Mouse (Mus musculus) layer of hippocampus, postnatal 10 days (tissue): ENCODE results near the gene Lrwd1. TPM values are rescaled to one million over a fixed set of nuclear protein-coding genes. Genes with fewer than 3 reads are reported as not detected.
"Not testable (repeated sequence)": the region's sequence is repeated elsewhere in the genome, so short reads cannot be mapped to it uniquely, and the experiment has no call there.

ENCODE experiments used
- DNase-seq, 2 experiments: peaks; one replicate each; pipeline ENCODE4 v3.0.0; 2021; ENCODE audit warnings: low spot score in 2 of 2
- total RNA-seq, 2 experiments: library from RNA; stranded (reverse); gene quantifications; 2 replicates each; pipeline ENCODE4 v1.2.3; 2021

Gene Lrwd1
- total RNA-seq, 2 experiments from 2014 or later, result 15.9 to 16.5 TPM

DNA sequence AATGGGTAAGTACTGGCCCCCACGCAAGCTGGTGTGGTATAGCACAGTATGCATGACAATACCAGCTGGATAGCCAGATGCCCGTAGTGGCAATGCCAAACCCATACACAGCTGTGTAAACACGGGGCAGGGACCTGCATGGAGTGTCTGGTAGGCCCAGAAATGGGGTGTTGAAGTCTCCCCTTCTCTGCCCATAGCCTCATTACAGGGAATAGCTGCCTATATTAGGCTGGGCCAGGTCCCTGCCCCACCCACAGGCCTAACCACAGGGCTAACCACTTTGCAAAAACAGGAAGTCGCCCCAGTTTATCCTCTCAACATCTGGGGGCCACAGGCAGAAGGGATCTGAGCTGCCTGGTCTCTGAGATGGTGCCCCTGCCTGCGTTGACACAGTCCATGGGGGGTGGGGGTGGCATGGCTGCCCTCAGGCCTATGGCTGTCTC, 13.3 kb upstream of the Lrwd1 start:
- DNase-seq, result not testable (repeated sequence)

- no peak for DNase-seq
These were observed 11.8 kb upstream of the Lrwd1 start for GRCm38 (mm10) chr5:136147704-136148103.

GRCm38 (mm10) chr5:136146936-136147335, 11.1 kb upstream of the Lrwd1 start:
- DNase-seq, result no peak

DNA sequence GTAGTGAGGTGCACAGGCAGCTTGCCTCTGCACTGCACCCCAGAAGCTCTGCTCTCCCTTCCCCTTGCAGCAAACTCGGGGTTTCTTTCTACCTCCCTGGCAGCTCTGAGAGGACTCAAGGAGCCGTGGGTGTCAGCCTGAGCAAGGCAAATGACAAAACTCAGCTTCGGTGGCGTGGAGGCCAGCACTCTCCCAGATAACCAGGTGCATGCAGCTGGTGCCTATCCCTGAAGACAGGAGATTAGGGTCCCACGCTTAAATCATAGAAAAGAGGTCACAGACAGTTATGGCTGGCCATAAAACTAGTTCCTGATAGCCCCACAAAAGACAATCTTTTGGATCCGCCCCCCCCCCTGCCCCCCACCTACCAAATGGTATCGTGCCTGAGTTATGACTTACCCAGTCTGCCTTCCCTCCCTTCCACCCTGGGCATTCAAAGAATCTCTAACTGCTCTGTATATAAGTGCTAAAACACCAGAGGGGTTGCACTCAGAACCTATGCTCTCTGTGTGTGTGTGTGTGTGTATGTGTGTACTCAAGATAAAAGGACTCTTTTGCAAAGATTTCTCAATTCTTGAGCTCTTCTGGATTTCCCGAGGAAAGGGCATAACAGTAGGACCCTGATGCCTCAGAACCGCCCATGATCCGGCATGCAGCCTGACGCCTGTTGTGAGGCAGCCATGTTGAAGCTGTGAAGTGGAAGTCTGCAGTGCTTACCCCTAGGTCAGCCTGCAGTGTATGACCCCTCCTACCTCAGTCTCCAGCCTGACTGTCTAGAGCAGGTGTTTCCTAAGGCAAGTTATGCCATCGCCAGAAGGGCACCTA, 8.9 kb upstream of the Lrwd1 start:
- DNase-seq, result no peak

- no peak for DNase-seq
These were observed 7.4 kb upstream of the Lrwd1 start for GRCm38 (mm10) chr5:136143161-136143755.

GRCm38 (mm10) chr5:136142746-136143145, 6.9 kb upstream of the Lrwd1 start:
- no peak for DNase-seq

DNA sequence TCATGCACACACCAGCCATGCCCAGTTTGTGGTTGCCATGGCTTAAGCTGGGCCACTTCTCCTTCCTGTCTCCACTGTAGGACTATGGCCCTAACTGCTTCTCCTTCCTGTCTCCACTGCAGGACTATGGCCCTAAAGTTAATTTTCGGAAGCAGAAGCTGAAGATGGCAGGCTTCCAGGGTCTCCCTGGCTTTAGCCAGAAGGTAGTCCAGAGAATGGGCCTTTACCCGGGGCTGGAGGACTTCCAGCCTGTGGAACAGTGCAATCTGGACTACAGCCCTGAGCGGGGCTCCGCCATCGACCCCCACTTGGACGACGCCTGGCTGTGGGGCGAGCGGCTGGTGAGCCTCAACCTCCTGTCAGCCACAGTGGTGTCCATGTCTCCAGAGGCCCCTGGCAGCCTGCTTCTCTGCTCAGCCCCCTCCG, 4.2 kb upstream of the Lrwd1 start:
- peak; percentile 47 to 57 for DNase-seq

GRCm38 (mm10) chr5:136139393-136139792, 3.5 kb upstream of the Lrwd1 start:
- DNase-seq, result no peak

DNA sequence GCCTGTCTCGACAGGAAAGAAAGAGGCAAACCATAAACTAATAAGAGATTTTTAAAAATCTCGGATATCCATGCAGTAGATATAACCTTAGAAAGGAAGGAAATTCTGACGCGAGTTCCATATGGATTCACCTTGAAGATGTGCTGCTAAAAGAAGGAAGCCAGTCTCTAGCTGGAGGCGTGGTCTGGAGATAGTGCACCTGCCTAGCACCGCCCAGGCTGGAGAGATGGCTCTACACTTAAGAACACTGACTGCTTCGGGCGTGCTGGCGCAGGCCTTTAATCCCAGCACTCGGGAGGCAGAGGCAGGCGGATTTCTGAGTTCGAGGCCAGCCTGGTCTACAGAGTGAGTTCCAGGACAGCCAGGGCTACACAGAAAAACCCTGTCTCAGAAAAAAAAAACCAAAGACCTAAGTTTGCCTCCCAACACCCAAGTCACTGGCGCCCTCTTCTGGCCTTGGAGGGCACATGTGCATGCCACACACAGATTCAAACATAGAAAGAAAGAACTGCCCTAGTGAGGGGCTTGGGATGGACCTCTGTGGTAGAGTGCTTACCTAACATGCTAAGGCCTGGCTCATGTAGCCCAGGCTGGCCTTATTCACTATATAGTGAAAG, 1.9 kb upstream of the Lrwd1 start:
- peak in 1 of 2 experiments; percentile 58 for DNase-seq

- DNase-seq, result no peak
These were observed 567 bp upstream of the Lrwd1 start for GRCm38 (mm10) chr5:136136292-136136990.

- DNase-seq, result no peak
These were observed 13.7 kb downstream of the Lrwd1 start for GRCm38 (mm10) chr5:136122165-136122564.

GRCm38 (mm10) chr5:136116784-136117112, 19.1 kb downstream of the Lrwd1 start:
- DNase-seq, result no peak

- DNase-seq, result peak; percentile 98 to 99
These were observed 19.7 kb downstream of the Lrwd1 start, which contains the start of gene Polr2j for GRCm38 (mm10) chr5:136115891-136116783. TSS of gene Polr2j (plus strand) at chr5:136116631.

DNA sequence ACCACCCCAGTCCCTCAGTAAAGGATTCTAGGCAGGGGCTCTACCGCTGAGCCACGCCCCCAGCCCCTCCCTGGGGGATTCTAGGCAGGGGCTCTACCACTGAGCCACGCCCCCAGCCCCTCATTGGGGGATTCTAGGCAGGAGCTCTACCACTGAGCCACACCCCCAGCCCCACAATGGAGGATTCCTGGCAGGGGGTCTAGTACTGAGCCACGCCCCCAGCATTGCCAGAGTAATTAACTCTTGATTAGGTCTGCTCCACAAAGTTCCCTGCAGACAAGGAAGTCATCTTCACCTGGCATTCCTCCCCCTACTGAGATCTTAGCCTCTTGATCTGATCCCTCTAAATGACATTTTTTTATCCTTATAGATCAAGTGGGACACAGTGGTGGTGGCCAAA, 22.3 kb downstream of the Lrwd1 start:
- not testable (repeated sequence) for DNase-seq

- no peak for DNase-seq
These were observed 26.8 kb downstream of the Lrwd1 start for GRCm38 (mm10) chr5:136109042-136109441.

DNA sequence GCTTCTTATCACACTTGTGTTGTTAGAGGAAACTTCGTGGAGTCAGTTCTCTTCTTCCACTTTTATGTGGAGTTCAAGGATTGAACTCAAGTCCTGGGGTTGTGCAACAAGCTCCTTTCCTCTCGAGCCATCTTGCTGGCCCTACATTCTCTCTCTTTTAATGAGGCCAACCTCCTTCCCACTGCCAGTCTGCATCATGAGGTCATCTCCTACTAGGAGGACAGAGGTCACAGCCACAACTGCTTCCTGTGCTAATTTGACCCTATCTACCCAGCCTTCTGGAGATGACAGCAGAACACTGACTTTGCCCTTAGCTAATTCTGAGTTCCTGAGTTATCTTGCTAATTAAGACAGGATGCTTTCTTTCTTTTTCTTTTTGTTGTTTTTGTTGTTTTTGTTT, 27.4 kb downstream of the Lrwd1 start:
- no peak for DNase-seq

- peak; percentile 29 to 37 for DNase-seq
These were observed 31.4 kb downstream of the Lrwd1 start for GRCm38 (mm10) chr5:136104511-136104910.

DNA sequence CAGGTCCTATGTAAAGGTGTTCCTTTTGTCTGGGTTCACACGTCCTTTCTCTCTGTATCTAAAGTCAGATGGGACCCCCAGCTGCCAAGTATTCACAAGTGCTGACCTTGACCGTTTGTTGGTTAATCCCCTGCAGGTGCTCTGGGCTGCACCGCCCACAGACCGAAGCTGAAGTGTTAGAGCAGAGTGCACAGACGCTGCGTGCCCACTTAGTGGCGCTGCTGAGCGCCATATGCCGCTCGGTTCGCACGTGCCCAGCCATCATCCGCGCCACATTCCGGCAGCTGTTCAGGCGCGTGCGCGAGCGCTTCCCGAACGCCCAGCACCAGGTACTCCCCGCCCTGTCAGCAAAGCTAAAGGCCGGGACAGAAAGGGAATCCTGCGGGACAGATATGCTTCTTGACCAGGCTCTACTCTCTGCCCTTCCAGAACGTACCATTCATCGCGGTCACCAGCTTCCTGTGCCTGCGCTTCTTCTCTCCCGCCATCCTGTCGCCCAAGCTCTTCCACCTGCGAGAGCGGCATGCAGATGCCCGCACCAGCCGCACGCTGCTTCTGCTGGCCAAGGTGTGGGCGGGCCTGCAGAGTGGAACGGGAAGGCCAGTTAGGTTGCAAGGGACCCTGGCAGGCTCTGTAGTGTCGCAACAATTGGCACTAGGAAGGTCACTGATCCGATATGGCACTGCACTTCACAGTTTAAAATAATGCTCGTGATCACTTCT, 33.6 kb downstream of the Lrwd1 start:
- DNase-seq, result peak; percentile 74 to 81

GRCm38 (mm10) chr5:136098536-136098935, 37.3 kb downstream of the Lrwd1 start:
- no peak for DNase-seq

DNA sequence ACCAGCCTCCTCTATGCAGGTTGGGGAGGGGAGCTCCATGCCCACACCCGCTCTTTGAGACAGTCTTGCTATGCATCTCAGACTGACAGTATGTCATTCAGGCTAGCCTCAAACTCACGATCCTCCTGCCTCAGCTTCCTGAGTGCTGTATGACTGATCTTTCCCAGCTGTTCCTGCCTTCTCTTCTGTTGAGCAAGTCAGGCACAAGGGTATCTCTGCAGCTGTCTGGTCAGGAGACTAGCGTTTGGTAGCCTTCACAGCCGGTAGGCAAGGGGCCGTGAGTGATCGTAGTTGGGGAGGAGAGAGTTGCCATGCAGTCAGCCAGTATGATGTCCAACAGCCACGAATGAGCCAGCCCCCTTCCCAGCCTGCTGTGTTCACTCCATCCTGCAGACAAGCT, 40.8 kb downstream of the Lrwd1 start:
- no peak for DNase-seq
